Mouse (Mus musculus) hindbrain, embryonic 15.5 days (tissue): ENCODE measurements around the gene Ms4a4d. TPM values are rescaled to one million over a fixed set of nuclear protein-coding genes. Genes with fewer than 3 reads are reported as not detected.
"Not testable (repeated sequence)": the region's sequence is repeated elsewhere in the genome, so short reads cannot be mapped to it uniquely, and the experiment has no call there.

Experiments
- ATAC-seq: fragments of 200-750 bp; cut with Nextera tagmentation; 2 replicates; pipeline ENCODE4 v1.8.0; 2017; ENCODE audit warnings: low read depth, moderate number of reproducible peaks, moderate TSS enrichment; ENCODE audit not compliant: low FRiP score
- H3K27ac ChIP-seq: fragments of 300-500 bp; sonication (generic); replicated peaks from 2 replicates; pipeline ENCODE4 v1.5.1; 2015; ENCODE audit warnings: mild to moderate bottlenecking, inconsistent platforms
- H3K27me3 ChIP-seq: fragments of 300-500 bp; sonication (generic); 2 replicates; pipeline ENCODE4 v1.6.1; 2015; ENCODE audit warnings: control low read depth, inconsistent platforms
- H3K36me3 ChIP-seq: fragments of 300-500 bp; sonication (generic); 2 replicates; pipeline ENCODE4 v1.6.1; 2015; ENCODE audit warnings: control low read depth, inconsistent platforms
- H3K4me1 ChIP-seq: fragments of 300-500 bp; sonication (generic); replicated peaks from 2 replicates; pipeline ENCODE4 v1.6.1; 2015; ENCODE audit warnings: control low read depth, inconsistent platforms
- H3K4me2 ChIP-seq: fragments of 300-500 bp; sonication (generic); 2 replicates; pipeline ENCODE4 v1.6.1; 2015; ENCODE audit warnings: moderate library complexity, mild to moderate bottlenecking, inconsistent platforms
- H3K4me3 ChIP-seq: fragments of 300-500 bp; sonication (generic); 2 replicates; pipeline ENCODE4 v1.5.1; 2015; ENCODE audit warnings: mild to moderate bottlenecking, inconsistent platforms
- H3K9ac ChIP-seq: fragments of 300-500 bp; sonication (generic); 2 replicates; pipeline ENCODE4 v1.6.1; 2015; ENCODE audit warnings: inconsistent platforms
- H3K9me3 ChIP-seq: fragments of 300-500 bp; sonication (generic); 2 replicates; pipeline ENCODE4 v1.6.1; 2016; ENCODE audit warnings: control low read depth, inconsistent platforms
- WGBS: fragments of 180-500 bp; shearing (Covaris S2); methylation state at CpG from one replicate; pipeline ENCODE4 v1.1.7; 2015; 5-methylcytosine and 5-hydroxymethylcytosine counted together
- polyA plus RNA-seq: library from polyadenylated mRNA; unstranded; fragments of >200 nt; fragmentation: Nextera tagmentation; extraction: Ambion mirVana; gene quantifications from 2 replicates; pipeline ENCODE4 v1.2.1, GENCODE M21; 2015

Ms4a4d gene
- polyA plus RNA-seq, 1 experiment from 2014 or later, result not detected

DNA sequence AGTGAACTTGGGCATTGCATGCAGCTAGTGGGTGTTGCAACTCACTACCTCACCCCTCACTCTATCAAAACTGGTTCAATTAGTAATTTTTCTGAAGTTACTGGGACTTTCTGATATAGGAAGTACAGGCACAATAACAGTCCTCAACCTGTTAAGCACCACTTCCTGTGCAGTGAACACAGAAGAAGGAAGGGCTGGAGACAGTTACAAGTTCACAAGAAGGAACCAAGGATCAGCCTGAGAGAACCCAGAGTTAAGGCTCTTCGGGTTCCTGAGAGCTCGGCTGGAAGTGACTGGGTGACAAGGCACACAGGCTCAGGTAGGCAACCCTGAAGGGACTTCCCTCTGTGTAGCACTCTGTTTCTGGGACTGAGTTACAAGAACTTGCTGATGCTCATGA, 18.2 kb upstream of the Ms4a4d start:
- H3K36me3 ChIP-seq, H3K27me3 ChIP-seq: not testable (repeated sequence)
- WGBS, result 88% methylated on average over 2 of the region's 2 CpGs

DNA sequence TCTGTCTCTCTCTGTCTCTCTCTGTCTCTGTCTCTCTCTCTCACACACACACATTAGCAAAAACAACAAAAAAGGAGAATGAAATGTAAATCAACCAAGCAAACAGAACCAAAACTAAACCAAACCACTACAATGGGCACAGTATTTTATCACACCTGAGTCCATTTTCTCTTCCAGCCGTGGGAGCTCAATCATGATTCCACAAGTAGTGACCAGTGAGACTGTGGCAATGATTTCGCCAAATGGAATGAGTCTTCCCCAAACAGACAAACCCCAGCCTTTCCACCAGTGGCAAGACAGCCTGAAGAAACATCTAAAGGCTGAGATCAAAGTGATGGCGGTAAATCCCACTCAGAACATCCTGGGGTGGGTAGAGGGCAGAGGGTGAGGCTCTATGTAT, 16.5 kb upstream of the Ms4a4d start:
- Histone ChIP-seq H3K9me3 (no peaks in the 10 kb centered on the region), H3K27ac (no peak overlapping the region), H3K27me3 (no peaks in the 10 kb centered on the region), H3K4me2 (no peak overlapping the region), H3K36me3 (no peaks in the 10 kb centered on the region), H3K9ac (no peak overlapping the region), H3K4me3 (no peak overlapping the region), H3K4me1 (no peaks in the 10 kb centered on the region)
- WGBS, result 93% methylated on average over 3 of the region's 3 CpGs
- ATAC-seq, result no peak

More for the DNA sequence above, 18.2 kb upstream of the Ms4a4d start:
- H3K9ac ChIP-seq, H3K4me3 ChIP-seq, H3K9me3 ChIP-seq, H3K4me2 ChIP-seq, H3K27ac ChIP-seq, ATAC-seq, H3K4me1 ChIP-seq: not testable (repeated sequence)

DNA sequence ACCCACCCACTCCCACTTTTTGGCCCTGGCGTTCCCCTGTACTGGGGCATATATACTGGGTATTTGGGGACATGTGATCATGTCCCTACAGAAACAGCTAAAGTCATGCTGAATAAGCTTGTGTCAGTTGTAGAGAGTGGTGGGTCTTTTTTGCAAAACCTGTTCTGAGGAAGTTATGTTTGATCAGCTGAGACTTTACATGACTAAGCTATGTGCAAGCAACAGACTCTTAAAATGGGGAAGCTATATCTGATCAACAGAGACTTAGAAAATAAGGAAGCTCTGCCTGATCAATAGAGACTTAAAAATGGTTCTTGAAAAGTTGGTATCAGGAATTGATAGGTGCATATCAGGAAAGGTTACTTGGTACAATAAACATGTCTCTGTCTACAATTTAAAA, 3.2 kb upstream of the Ms4a4d start:
- Histone ChIP-seq H3K4me2 (no peak overlapping the region), H3K9ac (no peak overlapping the region), H3K27me3 (no peaks in the 10 kb centered on the region), H3K9me3 (no peaks in the 10 kb centered on the region), H3K4me3 (no peak overlapping the region), H3K4me1 (no peaks in the 10 kb centered on the region), H3K36me3 (no peaks in the 10 kb centered on the region), H3K27ac (no peak overlapping the region)
- WGBS, result 83% methylated on average over 1 of the region's 1 CpGs
- ATAC-seq, result no peak

DNA sequence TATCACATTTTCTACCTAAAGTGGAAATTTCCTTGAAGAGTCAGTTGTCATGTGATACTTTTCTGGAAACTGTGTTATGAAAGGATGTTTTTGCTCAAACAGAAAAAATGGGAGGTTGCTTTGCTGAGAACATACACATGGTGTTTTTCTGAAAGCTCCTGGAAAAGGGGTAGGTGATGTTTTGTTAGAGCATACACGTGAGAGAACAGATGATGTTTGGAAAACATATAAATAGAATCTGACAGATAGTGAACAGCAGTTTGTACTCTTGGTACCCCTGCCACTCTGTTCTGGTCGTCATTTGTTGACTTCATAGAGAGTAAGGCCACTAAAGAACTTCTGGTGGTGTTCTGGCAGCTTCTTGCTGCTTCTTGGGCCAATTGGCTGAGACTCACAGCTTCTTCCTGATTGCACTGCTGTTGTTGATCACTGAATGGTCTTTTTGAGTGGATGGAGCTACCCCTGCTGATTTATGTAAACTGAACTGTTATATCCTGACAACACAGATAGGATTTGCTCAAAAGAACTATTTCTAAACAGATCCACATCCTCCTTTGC, 2.6 kb upstream of the Ms4a4d start:
- H3K4me2 ChIP-seq, result no peak overlapping the region
- no peak overlapping the region for H3K4me3 ChIP-seq
- H3K4me1 ChIP-seq, result no peaks in the 10 kb centered on the region
- H3K9ac ChIP-seq, result no peak overlapping the region
- H3K27me3 ChIP-seq, result no peaks in the 10 kb centered on the region
- 66% methylated on average over 2 of the region's 2 CpGs for WGBS
- H3K9me3 ChIP-seq, result no peaks in the 10 kb centered on the region
- no peak overlapping the region for H3K27ac ChIP-seq
- no peaks in the 10 kb centered on the region for H3K36me3 ChIP-seq
- no peak for ATAC-seq

DNA sequence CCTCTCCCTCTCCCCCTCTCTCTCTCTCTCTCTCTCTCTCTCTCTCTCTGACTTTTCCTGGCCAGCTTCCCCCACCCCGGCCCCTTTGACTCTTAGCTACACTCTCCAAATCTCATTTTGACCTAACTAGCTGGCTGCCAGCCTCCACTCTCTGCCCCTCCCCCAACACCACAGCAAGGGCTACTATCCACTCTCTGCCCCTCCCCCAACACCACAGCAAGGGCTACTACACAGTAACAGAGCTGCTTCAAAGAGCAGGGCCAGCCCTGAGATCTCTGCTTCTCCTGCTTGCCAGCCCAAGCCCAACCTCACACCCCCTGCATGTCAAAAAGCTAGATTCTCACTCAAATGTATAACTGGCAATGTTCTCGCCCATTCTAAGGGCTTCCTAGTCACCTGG, 735 bp downstream of the Ms4a4d start:
- no peaks in the 10 kb centered on the region for H3K9me3 ChIP-seq
- WGBS, result 18% methylated on average over 2 of the region's 2 CpGs
- no peak overlapping the region for H3K27ac ChIP-seq
- H3K4me3 ChIP-seq, result no peak overlapping the region
- H3K9ac ChIP-seq, result no peak overlapping the region
- no peaks in the 10 kb centered on the region for H3K27me3 ChIP-seq
- ATAC-seq, result no peak
- H3K36me3 ChIP-seq, result no peaks in the 10 kb centered on the region
- H3K4me2 ChIP-seq, result no peak overlapping the region
- H3K4me1 ChIP-seq, result no peaks in the 10 kb centered on the region

DNA sequence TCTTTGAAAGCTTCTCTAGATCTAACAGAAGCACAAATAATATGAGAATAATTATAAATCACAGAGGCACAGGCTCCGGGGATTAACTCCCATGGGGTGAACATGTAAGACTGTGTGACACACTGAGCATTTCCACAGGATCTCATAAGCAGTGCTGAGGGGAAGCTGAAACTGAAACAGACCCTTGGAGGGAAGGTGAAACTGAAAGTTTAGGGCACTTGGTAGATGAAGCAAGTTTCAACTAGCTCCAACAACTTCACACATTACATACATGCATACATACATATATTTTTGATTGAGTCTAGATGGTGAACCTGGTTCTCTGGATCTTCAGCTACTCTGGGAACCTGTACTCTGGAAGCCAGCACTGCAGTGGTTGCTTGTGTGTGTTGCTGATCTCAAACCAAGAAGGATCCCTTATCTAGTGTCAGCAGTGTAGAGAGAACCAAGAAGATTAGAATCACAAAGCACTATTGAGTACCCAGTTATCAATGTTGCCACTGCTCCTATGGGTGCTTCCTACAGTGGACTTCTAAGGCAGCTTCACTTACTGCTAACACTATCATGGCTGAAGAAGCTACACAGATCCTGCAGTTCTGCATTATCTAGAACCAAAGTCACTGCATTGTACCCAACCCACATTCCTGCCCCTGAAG, 3.7 kb downstream of the Ms4a4d start:
- not testable (repeated sequence) for H3K4me1 ChIP-seq, H3K36me3 ChIP-seq, H3K9ac ChIP-seq, H3K4me3 ChIP-seq, H3K9me3 ChIP-seq, H3K27me3 ChIP-seq, H3K27ac ChIP-seq, H3K4me2 ChIP-seq, ATAC-seq
- WGBS, result 88% methylated on average over 1 of the region's 1 CpGs

DNA sequence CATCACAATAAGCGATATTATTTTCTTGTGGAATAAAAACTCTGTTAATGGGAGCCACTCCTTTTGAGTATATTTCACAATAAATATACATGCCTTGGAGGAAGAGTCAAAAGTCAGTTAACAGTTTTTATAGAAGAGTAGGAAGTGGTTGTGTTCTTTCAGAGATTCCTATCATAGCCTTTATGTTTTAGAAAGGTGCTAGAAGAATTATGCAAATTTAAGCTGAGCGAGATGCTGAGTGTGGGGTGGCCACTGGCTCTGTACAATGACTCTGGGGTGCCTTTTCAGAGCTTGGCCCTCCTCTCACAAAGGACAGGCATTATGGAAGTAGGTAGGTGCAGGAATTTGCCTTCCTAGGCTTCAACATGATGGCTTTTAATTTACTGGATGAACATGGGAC, 7.8 kb downstream of the Ms4a4d start:
- ATAC-seq, result not testable (repeated sequence)
- WGBS, result 93% methylated on average over 2 of the region's 2 CpGs

DNA sequence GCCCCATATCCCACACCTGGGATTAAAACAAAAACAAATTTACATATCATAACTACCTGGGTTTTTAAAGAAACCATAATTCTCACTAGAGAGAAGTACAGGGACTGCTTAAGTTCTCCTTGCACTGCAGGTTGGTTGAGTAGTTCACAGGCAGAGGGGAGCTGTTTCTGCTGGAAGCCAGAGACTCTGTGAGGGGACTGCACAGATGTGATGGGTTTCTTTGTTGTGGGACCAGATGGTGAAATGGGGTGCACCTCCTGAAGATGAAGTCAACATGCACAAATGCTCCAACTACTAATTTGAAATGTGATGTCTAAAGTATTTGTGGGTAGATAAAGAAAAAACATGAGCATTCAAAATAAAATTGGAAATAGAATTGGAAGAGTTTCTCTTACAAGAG, 11.3 kb downstream of the Ms4a4d start:
- Histone ChIP-seq H3K4me1 (no peaks in the 10 kb centered on the region), H3K36me3 (no peaks in the 10 kb centered on the region), H3K9me3 (no peaks in the 10 kb centered on the region), H3K4me3 (no peak overlapping the region), H3K27me3 (no peaks in the 10 kb centered on the region), H3K27ac (no peak overlapping the region), H3K4me2 (no peak overlapping the region), H3K9ac (no peak overlapping the region)
- ATAC-seq, result no peak

More for the DNA sequence above, 7.8 kb downstream of the Ms4a4d start:
- H3K36me3 ChIP-seq, H3K4me2 ChIP-seq, H3K9me3 ChIP-seq, H3K9ac ChIP-seq, H3K27me3 ChIP-seq, H3K4me1 ChIP-seq, H3K27ac ChIP-seq, H3K4me3 ChIP-seq: not testable (repeated sequence)

DNA sequence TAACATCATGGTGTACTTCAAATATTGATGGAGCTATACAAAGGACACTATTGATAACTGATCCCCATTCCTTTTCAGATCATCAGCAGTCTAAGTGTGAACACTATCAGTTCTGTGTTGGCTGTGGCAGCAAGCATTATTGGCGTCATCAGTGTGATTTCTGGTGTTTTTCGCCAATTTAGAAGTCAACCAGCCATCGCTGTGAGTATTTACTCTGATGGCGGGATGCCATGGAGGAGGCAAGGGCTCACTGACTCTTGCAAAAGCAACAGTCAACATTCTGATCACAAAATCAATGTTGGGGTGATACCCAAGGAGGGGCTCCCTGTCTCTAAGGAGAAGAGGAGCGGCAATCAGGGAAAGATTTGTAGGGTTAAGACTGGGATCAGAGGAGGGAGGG, 18.1 kb downstream of the Ms4a4d start:
- no peaks in the 10 kb centered on the region for H3K4me1 ChIP-seq
- no peak overlapping the region for H3K4me2 ChIP-seq
- H3K27me3 ChIP-seq, result no peaks in the 10 kb centered on the region
- no peak overlapping the region for H3K4me3 ChIP-seq
- 88% methylated on average over 5 of the region's 5 CpGs for WGBS
- H3K36me3 ChIP-seq, result no peaks in the 10 kb centered on the region
- ATAC-seq, result no peak
- H3K27ac ChIP-seq, result no peak overlapping the region
- no peaks in the 10 kb centered on the region for H3K9me3 ChIP-seq
- no peak overlapping the region for H3K9ac ChIP-seq

DNA sequence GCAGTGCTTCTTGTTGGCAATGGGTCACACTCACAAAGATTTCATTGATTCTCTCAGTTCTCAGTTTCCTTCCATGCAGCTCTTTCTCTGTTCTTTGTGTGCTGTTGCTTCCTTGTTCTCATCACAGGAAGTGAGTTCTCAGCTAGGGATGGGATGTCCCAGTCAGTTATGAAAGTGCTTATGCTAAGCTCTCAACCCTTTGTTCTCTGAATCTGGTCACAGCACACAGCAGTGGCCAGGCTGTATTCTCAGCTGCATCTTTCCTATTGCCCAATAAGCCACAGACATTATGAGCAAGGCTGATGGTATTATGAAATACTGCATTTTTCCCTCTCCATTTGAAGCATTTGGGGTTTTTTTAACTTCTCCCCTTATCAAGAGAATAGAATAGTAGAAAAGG, 23.0 kb downstream of the Ms4a4d start:
- not testable (repeated sequence) for H3K9me3 ChIP-seq, ATAC-seq, H3K4me1 ChIP-seq, H3K9ac ChIP-seq, H3K27ac ChIP-seq, H3K4me3 ChIP-seq, H3K27me3 ChIP-seq, H3K36me3 ChIP-seq, H3K4me2 ChIP-seq

DNA sequence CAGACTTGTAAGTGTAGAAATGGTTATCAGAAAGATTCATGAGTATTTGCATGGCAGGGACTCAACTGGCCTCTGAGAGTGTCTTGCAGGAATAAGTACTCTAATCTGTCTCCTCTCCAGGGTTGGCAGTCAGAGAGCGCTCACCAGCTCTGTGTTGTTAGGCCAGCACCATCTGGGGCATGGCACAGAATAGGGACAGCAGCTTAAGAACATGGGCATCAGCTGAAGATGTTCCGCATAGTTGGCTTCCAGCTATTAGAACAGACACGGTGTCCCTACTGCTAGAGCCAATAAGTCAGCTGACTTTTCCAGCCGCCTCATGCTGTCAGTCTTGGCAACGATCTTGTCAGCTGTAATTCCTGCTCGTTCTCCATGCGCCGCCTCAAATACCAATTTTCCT, 38.4 kb downstream of the Ms4a4d start:
- H3K27ac ChIP-seq, result no peak overlapping the region
- H3K9ac ChIP-seq, result no peak overlapping the region
- H3K4me3 ChIP-seq, result no peak overlapping the region
- WGBS, result 72% methylated on average over 8 of the region's 8 CpGs
- H3K27me3 ChIP-seq, result no peaks in the 10 kb centered on the region
- no peak overlapping the region for H3K4me2 ChIP-seq
- peak; percentile 59; the same call in 1 of the 2 replicates for ATAC-seq
- no peaks in the 10 kb centered on the region for H3K9me3 ChIP-seq
- no peaks in the 10 kb centered on the region for H3K4me1 ChIP-seq
- no peaks in the 10 kb centered on the region for H3K36me3 ChIP-seq

DNA sequence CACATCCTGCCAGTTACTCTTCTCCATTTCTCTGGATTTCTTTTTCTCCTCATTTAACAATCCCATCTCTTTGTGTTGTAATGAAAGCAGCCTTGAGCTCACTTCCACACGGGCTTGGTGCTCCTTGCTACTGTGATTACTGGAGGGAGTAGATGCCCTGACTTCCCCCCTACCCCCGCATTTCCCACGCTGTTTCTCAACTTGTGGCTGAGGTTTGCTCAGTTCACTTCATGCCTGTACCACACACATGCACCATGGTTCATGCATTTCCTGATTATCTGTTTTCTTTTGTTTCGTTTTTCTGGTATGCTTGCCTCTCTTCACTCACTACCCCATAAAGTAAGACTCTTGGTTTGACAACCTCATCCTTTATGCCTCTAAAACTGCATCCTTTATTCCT, 52.6 kb downstream of the Ms4a4d start:
- no peaks in the 10 kb centered on the region for H3K27me3 ChIP-seq
- ATAC-seq, result no peak

DNA sequence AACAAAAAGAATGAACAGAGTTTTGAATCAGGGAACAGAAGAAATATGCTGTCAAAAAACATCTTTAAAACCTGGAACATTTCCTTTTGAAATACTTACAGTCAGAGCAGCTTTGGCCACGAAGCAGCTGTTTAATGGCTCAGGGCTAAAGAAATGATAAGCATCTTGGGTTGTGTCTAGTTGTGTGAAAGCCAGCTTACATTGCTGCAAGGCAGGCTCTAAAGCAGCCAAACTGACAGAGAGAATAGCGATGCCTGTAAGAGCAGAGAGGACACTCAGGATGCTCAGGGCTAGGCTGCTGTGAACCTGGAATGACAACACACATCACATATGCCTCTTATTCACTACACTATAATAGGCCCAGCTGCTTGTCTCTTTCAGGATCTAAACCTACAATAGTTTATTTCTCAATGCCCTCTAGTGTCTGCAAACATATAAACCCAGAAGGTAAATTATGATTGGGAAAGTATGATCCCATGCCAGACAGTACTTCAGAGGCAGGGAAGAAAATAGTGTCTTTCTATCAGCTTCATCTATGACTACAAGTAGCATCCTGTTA, 53.4 kb downstream of the Ms4a4d start:
- H3K4me3 ChIP-seq, result no peak overlapping the region
- no peak for ATAC-seq

More for the DNA sequence above, 52.6 kb downstream of the Ms4a4d start:
- 83% methylated on average over 4 of the region's 4 CpGs for WGBS
- no peak overlapping the region for H3K4me3 ChIP-seq
- H3K36me3 ChIP-seq, result no peaks in the 10 kb centered on the region
- no peak overlapping the region for H3K9ac ChIP-seq
- no peak overlapping the region for H3K4me2 ChIP-seq
- H3K4me1 ChIP-seq, result no peaks in the 10 kb centered on the region
- H3K9me3 ChIP-seq, result no peaks in the 10 kb centered on the region
- H3K27ac ChIP-seq, result no peak overlapping the region

More for the DNA sequence above, 53.4 kb downstream of the Ms4a4d start:
- Histone ChIP-seq H3K27ac (no peak overlapping the region), H3K9ac (no peak overlapping the region), H3K4me2 (no peak overlapping the region), H3K27me3 (no peaks in the 10 kb centered on the region), H3K36me3 (no peaks in the 10 kb centered on the region), H3K4me1 (no peaks in the 10 kb centered on the region), H3K9me3 (no peaks in the 10 kb centered on the region)
- 76% methylated on average over 2 of the region's 2 CpGs for WGBS
